Mouse (Mus musculus): Measurements from ENCODE around the gene Gzmb.

DNA sequence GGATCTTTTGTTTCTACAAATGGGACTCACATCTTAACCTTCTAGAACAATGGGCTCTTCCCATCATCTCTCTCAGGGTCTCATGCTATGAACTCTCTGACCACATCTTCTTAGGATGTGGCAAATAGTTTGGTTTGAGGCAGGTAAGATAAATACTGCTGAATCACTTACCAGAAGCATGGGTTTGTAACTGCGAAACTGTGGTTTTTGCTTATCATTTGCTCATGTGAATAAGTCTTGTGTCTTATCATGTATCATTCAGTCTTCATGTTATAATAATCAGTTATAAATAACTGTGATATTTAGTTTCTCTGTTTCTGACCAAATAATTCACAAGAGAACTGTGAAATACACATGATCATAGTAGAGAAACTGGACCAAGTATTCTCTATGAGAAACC is 4.0 kb upstream of the Gzmb start:
- no peak for TF ChIP-seq CTCF (IDR thresholded peaks at IDR 0.05; ENCODE audit: borderline replicate concordance, control insufficient read depth, extremely low read depth, insufficient read depth, low read length, poor library complexity)
- no peak for TF ChIP-seq POLR2A (IDR thresholded peaks at IDR 0.05; ENCODE audit: control insufficient read depth, extremely low read depth, insufficient read depth, low read length, poor library complexity)

Measured in thymus, adult 2 months (tissue).